Comparison of ENCODE assay signal across 8 mouse cellular contexts in the genomic region with DNA sequence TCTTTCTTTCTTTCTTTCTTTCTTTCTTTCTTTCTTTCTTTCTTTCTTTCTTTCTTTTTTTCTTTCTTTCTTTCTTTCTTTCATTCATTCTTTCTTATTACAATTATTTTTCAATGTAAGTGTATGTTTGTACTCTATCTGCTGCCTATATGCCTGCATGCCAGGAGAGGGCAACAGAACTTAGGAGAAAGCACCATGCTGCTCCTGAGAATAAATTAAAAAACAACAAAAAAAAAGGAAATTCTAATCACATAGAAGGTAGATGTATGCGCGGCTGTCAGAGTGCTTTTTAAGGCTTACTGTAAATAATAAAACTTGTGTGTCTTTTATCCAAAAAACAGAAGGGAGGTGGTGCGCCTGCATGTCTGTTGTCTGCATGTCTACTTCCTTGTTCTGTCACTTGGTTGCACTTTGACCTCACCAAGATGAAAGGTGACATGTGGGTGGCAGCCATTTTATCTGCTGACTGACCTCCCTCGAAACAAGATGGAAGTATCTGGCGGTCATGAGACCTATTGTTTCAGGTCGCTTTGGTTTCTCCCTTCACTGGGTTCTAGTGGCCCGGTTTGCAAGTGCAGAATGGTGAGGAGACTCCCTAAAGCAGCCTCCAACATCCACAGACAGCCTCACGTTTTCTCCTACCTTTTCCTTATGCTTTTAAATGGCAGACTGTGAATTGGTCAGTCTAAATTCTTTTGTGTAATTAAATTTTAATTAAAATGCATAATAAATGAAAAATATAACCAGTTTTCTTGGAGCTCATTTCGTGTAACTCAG.
A peak's percentile ranks its signal among the peaks of the same experiment; 100 is the strongest.
DNase-seq lines count a peak whose midpoint lies in the region; ATAC-seq and TF ChIP-seq lines count a peak whose summit lies in the region.
"Not testable (repeated sequence)": the region's sequence is repeated elsewhere in the genome, so short reads cannot be mapped to it uniquely, and the experiment has no call there.

No protein-coding gene starts in this region.

- H3K9ac ChIP-seq in forebrain, embryonic 12.5 days; heart, embryonic 16.5 days (ENCODE audit: low read length); kidney, postnatal 0 days (ENCODE audit: low read depth, low read length); limb, embryonic 13.5 days; midbrain, embryonic 11.5 days (ENCODE audit: low read length): not testable (repeated sequence)

- TF ChIP-seq CTCF in kidney, postnatal 0 days (IDR thresholded peaks at IDR 0.05; ENCODE audit: low read depth): not testable (repeated sequence)

- ATAC-seq in forebrain, embryonic 12.5 days (ENCODE audit: low FRiP score): peak; percentile 88
- ATAC-seq in heart, embryonic 16.5 days (replicated peaks; ENCODE audit: extremely low read depth, insufficient read depth, low FRiP score): peak; percentile 77
- ATAC-seq in kidney, postnatal 0 days (replicated peaks; ENCODE audit: low FRiP score, low read depth): peak; percentile 82
- ATAC-seq in limb, embryonic 13.5 days (ENCODE audit: low FRiP score, low read depth): peak; percentile 84
- peak; percentile 87 for ATAC-seq in midbrain, embryonic 11.5 days (ENCODE audit: low FRiP score)

- not testable (repeated sequence) for H3K4me2 ChIP-seq in forebrain, embryonic 12.5 days; heart, embryonic 16.5 days (ENCODE audit: low read depth, low read length); kidney, postnatal 0 days (ENCODE audit: low read length); limb, embryonic 13.5 days (replicated peaks); midbrain, embryonic 11.5 days

- H3K36me3 ChIP-seq in forebrain, embryonic 12.5 days (replicated peaks); heart, embryonic 16.5 days (ENCODE audit: control insufficient read depth, insufficient read depth); kidney, postnatal 0 days (ENCODE audit: insufficient read depth, low read length); limb, embryonic 13.5 days; midbrain, embryonic 11.5 days (ENCODE audit: control insufficient read depth, insufficient read depth, low read length); splenic B cell, adult 2 months (ENCODE audit: control insufficient read depth, insufficient read depth, low read length, poor library complexity, severe bottlenecking): not testable (repeated sequence)

- not testable (repeated sequence) for H3K27ac ChIP-seq in forebrain, embryonic 12.5 days; heart, embryonic 16.5 days (ENCODE audit: low read length); kidney, postnatal 0 days; limb, embryonic 13.5 days; midbrain, embryonic 11.5 days (ENCODE audit: low read depth, low read length)

- not testable (repeated sequence) for H3K4me1 ChIP-seq in forebrain, embryonic 12.5 days; heart, embryonic 16.5 days (ENCODE audit: control insufficient read depth, insufficient read depth, low read length); kidney, postnatal 0 days (replicated peaks; ENCODE audit: insufficient read depth, low read length); limb, embryonic 13.5 days; midbrain, embryonic 11.5 days (ENCODE audit: control insufficient read depth, insufficient read depth, low read length)

- H3K4me3 ChIP-seq in forebrain, embryonic 12.5 days (replicated peaks); heart, embryonic 16.5 days (ENCODE audit: low read length); kidney, postnatal 0 days (replicated peaks; ENCODE audit: low read depth, low read length); limb, embryonic 13.5 days; midbrain, embryonic 11.5 days (ENCODE audit: low read depth, low read length): not testable (repeated sequence)

- WGBS in forebrain, embryonic 12.5 days: 75% methylated on average over 8 of the region's 9 CpGs
- 64% methylated on average over 8 of the region's 9 CpGs for WGBS in heart, embryonic 16.5 days
- WGBS in kidney, postnatal 0 days: 71% methylated on average over 8 of the region's 9 CpGs
- 77% methylated on average over 8 of the region's 9 CpGs for WGBS in limb, embryonic 13.5 days
- 71% methylated on average over 8 of the region's 9 CpGs for WGBS in midbrain, embryonic 11.5 days

- not testable (repeated sequence) for H3K9me3 ChIP-seq in forebrain, embryonic 12.5 days; heart, embryonic 16.5 days (replicated peaks; ENCODE audit: control insufficient read depth, low read length); kidney, postnatal 0 days (replicated peaks; ENCODE audit: low read length); limb, embryonic 13.5 days; midbrain, embryonic 11.5 days (ENCODE audit: control insufficient read depth, low read length)

- not testable (repeated sequence) for H3K27me3 ChIP-seq in forebrain, embryonic 12.5 days; heart, embryonic 16.5 days (ENCODE audit: control insufficient read depth, insufficient read depth, low read length); kidney, postnatal 0 days (ENCODE audit: insufficient read depth, low read length); limb, embryonic 13.5 days; midbrain, embryonic 11.5 days (ENCODE audit: control insufficient read depth, insufficient read depth, low read length); splenic B cell, adult 2 months (ENCODE audit: control insufficient read depth, insufficient read depth, low read length, poor library complexity, severe bottlenecking)

- peak; percentile 26 to 35 for DNase-seq in B cell, adult 2 months
- DNase-seq in adrenal gland, postnatal 4 days (ENCODE audit: low spot score in 2 of 2): peak; percentile 45 to 46
- not testable (repeated sequence) for DNase-seq in kidney, postnatal 0 days (ENCODE audit: low spot score)
- DNase-seq in midbrain, embryonic 11.5 days (ENCODE audit: low spot score, missing footprints): peak; percentile 84
- peak; percentile 26 for DNase-seq in splenic B cell, adult 2 months (ENCODE audit: low read depth, low spot score)
